Mouse (Mus musculus): ENCODE measurements around the gene Sctr. TPM values are rescaled to one million over a fixed set of nuclear protein-coding genes. Genes with fewer than 3 reads are reported as not detected.

Gene Sctr
- 4.3 TPM for polyA plus RNA-seq (2014; fragmentation: Illumina TruSeq; extraction: RNeasy Lipid Tissue Mini Kit (QIAGEN cat#74804); ENCODE audit: low read depth, low replicate concordance)

DNA sequence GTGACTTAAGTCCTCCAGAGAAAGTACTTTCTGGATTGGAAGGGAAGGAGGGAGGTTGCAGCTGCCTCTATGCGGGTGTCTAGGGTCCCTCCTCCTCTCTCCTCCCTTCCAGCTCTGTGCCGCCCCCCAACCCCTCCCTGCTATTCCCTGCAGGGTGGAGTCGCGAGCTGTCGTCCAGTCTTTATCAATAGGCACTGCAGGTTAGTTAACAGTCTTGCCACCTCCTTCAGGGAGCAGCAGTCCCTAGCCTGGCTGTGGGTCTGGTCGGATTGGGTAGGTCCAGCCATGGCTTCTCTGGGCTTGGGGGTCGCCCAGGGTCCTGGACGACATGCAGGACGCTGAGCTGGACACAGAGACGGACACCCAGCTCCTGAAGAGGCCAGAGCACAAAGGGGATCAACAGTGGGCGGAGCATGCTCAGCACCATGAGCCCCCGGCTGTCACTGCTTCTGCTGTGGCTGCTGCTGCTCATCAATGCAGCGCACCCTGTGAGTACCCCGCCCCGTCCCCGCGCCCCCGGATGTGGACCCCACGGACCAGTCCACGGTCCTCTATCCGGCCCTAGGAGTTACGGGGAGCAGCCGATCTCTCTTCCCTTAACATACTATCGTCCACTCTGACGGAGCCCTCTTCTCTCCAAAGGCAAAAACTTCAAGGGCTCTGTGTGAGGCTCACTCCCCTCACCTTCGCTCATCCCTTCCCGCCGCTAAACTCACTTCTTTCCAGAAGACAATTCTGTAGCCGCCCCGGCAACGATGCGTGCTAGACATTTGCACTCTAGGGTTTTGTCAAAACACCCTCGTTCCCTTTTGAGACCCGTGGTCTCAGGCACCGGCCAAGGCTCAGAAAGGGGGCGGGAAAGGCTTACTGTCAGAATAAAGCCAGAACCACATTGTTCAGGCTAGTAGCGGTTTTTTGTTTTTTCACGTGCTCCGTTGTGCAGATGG lies at the start of gene Sctr:
TSS of gene Sctr (plus strand) at position 51 of the 947 bp plus-strand sequence.

DNA sequence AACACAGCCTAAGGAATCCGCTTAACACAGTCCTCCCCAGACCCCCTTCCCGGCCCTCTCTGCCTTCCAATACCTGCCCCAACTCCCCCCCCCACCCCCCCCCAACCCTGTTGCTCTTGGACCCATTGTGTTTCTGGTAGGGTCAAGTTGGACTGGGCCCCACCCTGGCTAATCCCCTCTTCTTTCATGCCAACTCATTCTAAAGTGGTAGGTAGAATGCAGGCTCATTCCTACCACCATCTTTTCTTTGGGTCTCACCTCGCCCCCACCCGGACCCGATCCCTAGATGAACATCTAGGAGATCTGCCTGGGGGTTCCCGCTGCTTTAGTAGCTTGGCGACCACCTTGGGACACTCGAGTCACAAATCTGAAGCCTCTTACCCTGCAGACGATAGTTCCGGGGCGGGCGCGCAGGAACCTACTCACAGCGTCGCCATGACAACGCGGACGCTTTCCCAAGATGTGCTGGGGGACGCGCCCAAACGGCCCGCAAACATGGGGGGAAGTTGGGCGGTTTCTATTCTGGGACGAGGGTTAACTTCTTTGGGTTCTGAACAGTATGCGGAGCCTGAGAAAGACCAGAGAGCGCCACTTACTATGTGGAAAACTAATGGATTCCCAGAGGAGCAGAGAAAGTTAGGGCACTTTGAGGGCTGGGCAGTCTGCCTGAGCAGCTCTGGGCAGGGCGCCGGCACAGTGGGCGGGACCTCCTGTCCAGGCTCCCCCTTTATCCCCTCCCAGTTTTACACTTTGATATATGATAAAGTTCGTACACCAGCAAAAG lies 9.7 kb upstream of the Sctr start, which contains the start of gene Cfap221:
TSS of gene Cfap221 (minus strand) at position 437 of the 784 bp plus-strand sequence.

DNA sequence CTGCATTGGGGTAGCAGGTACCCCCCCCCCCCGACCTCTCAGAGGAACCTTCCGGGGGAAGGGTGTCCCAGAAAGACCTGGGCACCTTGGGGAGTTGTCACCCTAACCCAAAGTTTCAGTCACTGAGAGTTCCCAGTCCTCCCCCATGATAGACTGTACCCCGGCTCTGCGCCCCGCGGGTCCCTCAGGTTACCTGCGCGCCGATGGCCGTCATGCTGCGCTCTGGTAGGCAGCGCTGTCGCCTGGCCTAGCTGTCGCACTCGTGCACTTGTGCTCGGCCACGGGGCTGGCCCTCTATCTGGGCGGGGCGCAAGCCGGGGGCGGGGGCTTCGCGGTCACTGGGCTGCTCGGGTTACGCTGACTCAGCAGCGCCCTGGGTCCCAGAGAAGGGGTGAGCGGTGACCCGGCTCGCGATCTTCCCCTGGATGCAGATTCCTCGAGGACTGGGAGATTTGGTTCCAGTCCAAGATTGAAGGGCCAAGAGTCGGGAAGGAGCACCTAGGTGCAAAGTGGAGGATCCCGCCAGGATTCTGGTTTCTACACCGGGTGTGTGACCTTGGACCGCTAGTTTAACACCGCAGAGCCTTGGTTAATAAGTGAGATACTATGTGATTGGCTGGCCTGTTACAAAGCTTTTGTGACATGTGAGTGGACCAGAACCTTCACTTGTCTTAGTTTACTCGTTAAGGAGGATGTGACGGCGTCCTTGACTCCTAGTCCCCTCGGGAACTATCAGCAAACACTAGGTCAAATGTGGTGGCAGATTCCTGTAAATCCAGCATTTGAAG lies 67.0 kb downstream of the Sctr start, which contains the start of gene Tmem37:
TSS of gene Tmem37 (minus strand) at position 556 of the 788 bp plus-strand sequence.

Other genes with a start within 250 kb of the Sctr start
- 5.6 TPM for gene Ptpn4, start 169.3 kb upstream of the Sctr start, polyA plus RNA-seq (2014; fragmentation: Illumina TruSeq; extraction: RNeasy Lipid Tissue Mini Kit (QIAGEN cat#74804); ENCODE audit: low read depth, low replicate concordance)
- gene Tmem177, start 93.7 kb upstream of the Sctr start, polyA plus RNA-seq (2014; fragmentation: Illumina TruSeq; extraction: RNeasy Lipid Tissue Mini Kit (QIAGEN cat#74804); ENCODE audit: low read depth, low replicate concordance) = 5.0 TPM
- gene Cfap221, start 9.7 kb upstream of the Sctr start, polyA plus RNA-seq (2014; fragmentation: Illumina TruSeq; extraction: RNeasy Lipid Tissue Mini Kit (QIAGEN cat#74804); ENCODE audit: low read depth, low replicate concordance) = 1.9 TPM
- gene Tmem37, start 67.2 kb downstream of the Sctr start, polyA plus RNA-seq (2014; fragmentation: Illumina TruSeq; extraction: RNeasy Lipid Tissue Mini Kit (QIAGEN cat#74804); ENCODE audit: low read depth, low replicate concordance) = 31.8 TPM
- 1,902 TPM for gene Dbi, start 114.2 kb downstream of the Sctr start, polyA plus RNA-seq (2014; fragmentation: Illumina TruSeq; extraction: RNeasy Lipid Tissue Mini Kit (QIAGEN cat#74804); ENCODE audit: low read depth, low replicate concordance)
- 4.7 TPM for gene 3110009E18Rik, start 114.3 kb downstream of the Sctr start, polyA plus RNA-seq (2014; fragmentation: Illumina TruSeq; extraction: RNeasy Lipid Tissue Mini Kit (QIAGEN cat#74804); ENCODE audit: low read depth, low replicate concordance)